Mouse (Mus musculus) thymus, postnatal 0 days (tissue): ENCODE results near the gene Tbc1d15. TPM values are rescaled to one million over a fixed set of nuclear protein-coding genes. Genes with fewer than 3 reads are reported as not detected.
A peak's percentile ranks its signal among the peaks of the same experiment; 100 is the strongest.

Experiments used
- DNase-seq: peaks from one replicate; pipeline ENCODE4 v3.0.0-alpha.2; 2015; ENCODE audit warnings: low spot score
- polyA plus RNA-seq: library from polyadenylated mRNA; unstranded; fragments of >200 nt; fragmentation: Nextera tagmentation; extraction: Ambion mirVana; gene quantifications from 2 replicates; pipeline ENCODE4 v1.2.1, GENCODE M21; 2015

Gene Tbc1d15
- 65.3 and 66.1 TPM in 2 replicates for polyA plus RNA-seq

- DNase-seq, result peak; percentile 99
Measured at GRCm38 (mm10) chr10:115251088-115251934, at the start of gene Tbc1d15. Gene Tbc1d15 (minus strand): TSS chr10:115251467.

GRCm38 (mm10) chr10:115298683-115299082 is 47.4 kb upstream of the Tbc1d15 start:
- no peak for DNase-seq

- no peak for DNase-seq
Measured at GRCm38 (mm10) chr10:115297582-115297981, 46.3 kb upstream of the Tbc1d15 start.

DNA sequence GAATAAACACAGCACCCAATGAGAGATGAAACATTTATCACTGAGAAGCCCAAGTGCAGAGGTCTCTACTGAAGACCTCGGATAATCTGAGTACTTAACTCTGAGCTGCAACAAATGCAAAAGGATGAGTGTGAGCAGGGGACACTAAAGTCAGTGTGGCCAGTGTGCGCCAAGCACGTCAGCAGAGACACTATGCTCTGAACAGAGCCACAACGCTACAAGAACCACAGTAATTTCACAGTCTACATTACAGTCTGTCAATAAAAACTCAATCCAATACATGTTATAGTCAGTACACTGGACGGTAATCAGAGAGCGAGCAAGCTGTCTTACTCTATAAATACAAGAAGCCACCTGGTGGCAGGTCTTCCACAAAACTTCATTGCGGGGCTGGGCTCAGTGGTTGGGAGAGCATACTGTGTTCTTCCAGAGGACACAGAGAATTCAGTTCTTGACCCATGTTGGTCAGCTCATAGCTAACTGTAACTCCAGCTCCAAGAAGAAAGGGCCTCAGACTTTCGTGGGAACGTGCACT is 45.2 kb upstream of the Tbc1d15 start:
- DNase-seq, result no peak

- DNase-seq, result no peak
Measured at GRCm38 (mm10) chr10:115295162-115295561, 43.9 kb upstream of the Tbc1d15 start.

- no peak for DNase-seq
Measured at GRCm38 (mm10) chr10:115294715-115295114, 43.4 kb upstream of the Tbc1d15 start.

GRCm38 (mm10) chr10:115293946-115294345 is 42.7 kb upstream of the Tbc1d15 start:
- no peak for DNase-seq

DNA sequence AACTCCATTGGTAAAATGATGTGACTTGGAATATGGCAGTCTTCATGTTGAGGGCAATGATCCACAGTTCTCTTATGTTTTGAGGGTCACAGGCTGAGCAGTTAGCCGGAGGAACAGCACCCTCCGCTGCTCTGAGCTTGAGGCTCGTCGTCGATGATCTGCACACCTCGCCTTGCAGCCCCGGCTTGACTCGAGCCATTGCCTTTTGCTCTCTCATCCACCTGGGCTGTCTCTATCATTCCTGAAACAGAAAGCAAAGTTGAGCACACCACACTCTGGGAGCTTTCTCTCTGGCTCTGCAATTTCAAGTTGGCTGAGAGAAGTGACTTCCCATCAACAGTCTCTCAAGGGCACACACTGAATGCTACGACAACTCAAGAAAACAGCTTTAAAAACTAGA is 39.4 kb upstream of the Tbc1d15 start:
- DNase-seq, result no peak

DNA sequence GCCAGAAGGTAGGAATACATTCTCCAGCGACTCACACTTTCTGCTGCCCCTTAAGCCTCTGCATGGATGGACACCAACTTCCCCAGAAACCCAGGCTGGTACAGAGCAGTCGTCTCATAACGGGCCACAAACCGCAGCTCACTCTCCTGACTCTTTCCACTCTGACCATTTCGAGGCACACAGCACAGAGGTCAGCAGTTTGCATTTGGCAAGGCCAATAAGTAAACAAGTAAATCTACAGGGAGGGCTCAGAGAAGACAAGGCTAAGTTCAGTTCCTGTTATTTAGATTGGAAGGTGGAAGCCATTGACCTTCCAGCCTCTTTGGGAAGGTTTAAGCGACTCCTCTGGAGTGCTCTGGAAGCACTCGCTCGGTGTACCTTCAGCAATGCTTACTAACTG is 37.6 kb upstream of the Tbc1d15 start:
- no peak for DNase-seq

DNA sequence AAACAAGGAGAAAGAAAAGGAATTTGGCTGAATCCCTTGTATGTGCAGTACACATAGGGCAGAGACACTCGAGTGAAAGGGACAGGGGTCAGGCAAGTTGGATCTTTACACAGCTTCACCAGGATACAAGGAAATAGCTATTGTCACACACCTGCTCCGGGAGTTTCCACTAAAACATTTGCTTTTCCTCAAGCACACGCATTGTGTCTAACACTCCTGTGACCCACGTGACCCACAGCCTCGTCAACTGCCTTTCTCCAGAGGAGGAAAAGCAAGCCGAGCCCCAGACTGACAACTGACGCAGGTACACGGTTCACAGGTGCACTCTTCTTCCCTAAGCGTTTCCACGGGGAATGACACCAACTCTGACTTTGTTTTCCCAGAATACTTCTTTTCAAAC is 32.9 kb upstream of the Tbc1d15 start:
- no peak for DNase-seq

- no peak for DNase-seq
Measured at GRCm38 (mm10) chr10:115281381-115281780, 30.1 kb upstream of the Tbc1d15 start.

DNA sequence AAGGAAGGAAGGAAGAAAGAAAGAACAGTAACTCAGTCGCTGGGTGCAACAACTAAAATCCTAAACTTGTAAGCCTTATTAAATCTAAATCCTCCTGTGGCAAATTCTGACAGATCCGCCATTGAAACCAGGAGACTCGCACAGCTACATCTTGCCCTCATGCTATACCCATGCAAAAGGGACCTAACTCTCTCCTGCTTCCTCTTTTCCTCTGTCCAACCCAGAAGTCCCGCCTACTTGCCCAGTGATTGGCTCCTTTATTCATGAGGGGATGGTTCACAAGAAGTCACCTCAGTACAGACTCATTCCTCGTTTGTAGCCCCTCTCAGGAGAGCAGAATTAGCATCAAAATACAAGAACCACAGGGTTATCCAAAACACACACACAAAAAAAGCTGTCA is 20.4 kb upstream of the Tbc1d15 start:
- DNase-seq, result no peak

- no peak for DNase-seq
Measured at GRCm38 (mm10) chr10:115270612-115271390, 19.5 kb upstream of the Tbc1d15 start.

- DNase-seq, result no peak
Measured at GRCm38 (mm10) chr10:115262926-115263562, 11.8 kb upstream of the Tbc1d15 start.

- no peak for DNase-seq
Measured at GRCm38 (mm10) chr10:115262261-115262660, 11.0 kb upstream of the Tbc1d15 start.

DNA sequence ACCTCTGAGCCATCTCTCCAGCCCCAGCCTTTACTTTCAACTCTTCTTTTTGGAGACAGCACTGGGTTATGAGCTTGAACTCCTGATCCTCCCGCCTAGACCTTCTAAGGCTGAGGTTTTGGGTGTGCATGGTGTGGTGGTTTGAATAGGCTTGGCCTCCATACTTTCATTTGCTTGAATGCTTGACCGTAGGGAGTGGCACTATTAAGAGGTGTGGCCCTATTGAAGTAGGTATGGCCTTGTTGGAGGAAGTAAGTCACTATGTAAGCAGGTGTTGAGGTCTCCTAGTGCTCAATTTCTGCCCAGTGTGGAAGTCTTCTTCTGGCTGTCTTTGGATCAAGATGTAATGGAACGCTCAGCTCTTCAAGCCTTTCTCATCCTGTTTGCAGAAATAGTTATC is 10.2 kb upstream of the Tbc1d15 start:
- DNase-seq, result no peak

DNA sequence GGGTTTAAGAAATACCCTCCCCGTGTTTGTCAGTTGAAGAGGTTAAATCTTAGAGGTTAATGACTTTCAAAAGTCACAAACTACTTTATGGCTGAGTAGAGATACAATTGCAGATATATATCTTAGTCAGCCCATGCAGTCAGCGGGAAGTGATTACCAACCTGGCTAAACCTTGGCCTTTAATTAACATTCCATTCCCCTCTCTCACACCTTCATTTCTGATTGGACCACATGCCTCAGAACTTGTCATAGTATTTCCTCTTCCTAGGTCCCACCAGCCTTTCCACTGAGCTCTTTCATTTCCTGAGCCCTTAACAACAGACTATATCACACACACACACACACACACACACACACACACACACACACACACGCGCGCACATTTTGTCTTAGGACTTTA is 4.9 kb upstream of the Tbc1d15 start:
- no peak for DNase-seq

DNA sequence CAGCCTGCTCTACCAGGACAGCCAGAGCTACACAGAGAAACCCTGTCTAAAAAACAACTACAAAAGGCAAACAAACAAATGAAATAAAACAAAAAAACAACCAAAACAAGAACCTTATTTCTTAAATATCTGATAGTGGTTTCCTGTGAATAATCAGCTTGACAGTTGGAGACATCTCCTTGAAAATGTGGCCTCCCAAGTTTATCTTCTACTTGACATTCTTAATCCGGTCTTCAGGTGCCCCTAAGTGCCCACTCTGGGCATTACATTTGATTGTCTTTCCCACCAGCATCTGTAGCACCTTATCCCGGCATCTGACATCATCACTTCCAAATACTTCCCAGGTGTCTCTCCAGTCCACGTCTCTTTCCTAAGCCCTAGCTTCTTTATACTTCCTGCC is 2.3 kb upstream of the Tbc1d15 start:
- no peak for DNase-seq

- DNase-seq, result peak; percentile 41
Measured at GRCm38 (mm10) chr10:115252321-115252757, 1.1 kb upstream of the Tbc1d15 start.

DNA sequence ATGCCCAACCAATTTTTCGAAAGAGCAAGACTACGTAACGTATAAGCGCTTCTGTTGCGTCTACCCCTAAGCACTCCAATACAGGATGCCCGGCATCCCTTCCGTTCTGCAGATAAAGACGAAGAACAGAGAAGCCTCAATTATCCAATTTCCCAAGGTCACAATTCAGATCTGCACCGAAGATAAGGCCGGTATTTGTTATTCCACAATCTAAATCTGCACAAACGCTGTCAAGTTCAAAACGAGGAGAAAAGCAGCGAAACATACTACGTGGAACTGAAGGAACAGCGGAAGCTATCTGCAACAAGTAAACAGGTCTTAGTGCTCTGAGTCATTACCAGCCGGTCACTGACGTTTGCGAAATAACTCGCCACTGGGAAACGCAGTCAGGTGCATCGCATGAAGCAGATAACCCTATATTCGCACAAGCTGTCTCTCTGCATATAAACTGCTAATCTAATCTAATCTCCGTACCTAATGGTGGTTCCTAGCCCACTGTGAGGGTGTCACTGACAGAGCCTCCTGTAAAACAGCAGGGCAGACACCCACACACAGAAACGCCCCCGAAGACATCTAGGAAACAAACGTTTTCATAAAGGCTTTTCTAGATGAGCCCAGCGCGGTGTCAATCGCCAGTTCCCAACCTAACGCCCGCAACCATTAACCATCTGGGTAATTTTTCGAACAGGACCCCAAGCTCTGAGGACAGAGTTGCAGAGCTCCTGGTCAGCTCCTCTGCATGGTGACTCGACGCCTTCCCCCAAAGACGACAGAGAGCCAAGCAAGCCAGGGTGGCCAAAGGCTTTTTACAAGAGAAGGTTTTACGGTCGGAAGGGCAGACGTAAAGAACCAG is 806 bp downstream of the Tbc1d15 start:
- peak; percentile 27 for DNase-seq

GRCm38 (mm10) chr10:115248041-115248440 is 3.2 kb downstream of the Tbc1d15 start:
- no peak for DNase-seq
